Comparison of ENCODE assay signal across 7 mouse cellular contexts in genomic region chr4:45532375-45532774, GRCm38 (mm10). TPM values are rescaled to one million over a fixed set of nuclear protein-coding genes. Genes with fewer than 3 reads are reported as not detected.
A peak's percentile ranks its signal among the peaks of the same experiment; 100 is the strongest.
DNase-seq lines count a peak whose midpoint lies in the region; ATAC-seq and TF ChIP-seq lines count a peak whose summit lies in the region.

TSS of gene Shb (minus strand) at chr4:45532470.

- peaks cover 4% of the 10 kb centered on the region; the same call in 1 of the 2 replicates for H3K9me3 ChIP-seq in E14TG2a.4 (ENCODE audit: low read length)
- H3K9me3 ChIP-seq in forebrain, embryonic 13.5 days (replicated peaks) = no peaks in the 10 kb centered on the region

- H3K4me1 ChIP-seq in E14TG2a.4 (replicated peaks; ENCODE audit: low read depth, low read length) = peaks cover 39% of the 10 kb centered on the region
- H3K4me1 ChIP-seq in forebrain, embryonic 13.5 days = peaks cover 55% of the 10 kb centered on the region

- H3K27ac ChIP-seq in forebrain, embryonic 13.5 days = peak within 1 kb of the TSS; percentile 92
- H3K27ac ChIP-seq in macrophage = no peak within 1 kb of the TSS; the same call in 1 of the 2 replicates

- no peak within 1 kb of the TSS for H3K9ac ChIP-seq in forebrain, embryonic 13.5 days

- TF ChIP-seq CTCF in E14TG2a.4 (conservative IDR thresholded peaks at IDR 0.05; ENCODE audit: low read length) = no peak

- H3K79me2 ChIP-seq in macrophage (ENCODE audit: inconsistent target) = no peaks in the 10 kb centered on the region

- intact Hi-C loops in heart, postnatal 36 days (cut with DNase I) = loop anchor here (5.0 kb wide), 4 partner anchors 80 to 520 kb away; partner anchors contain the start of genes Dcaf10, Exosc3 and Zbtb5

- peak within 1 kb of the TSS; percentile 91 for H3K4me3 ChIP-seq in E14TG2a.4 (replicated peaks; ENCODE audit: low read length)
- H3K4me3 ChIP-seq in forebrain, embryonic 13.5 days = peak within 1 kb of the TSS; percentile 85
- H3K4me3 ChIP-seq in macrophage (ENCODE audit: inconsistent target) = peak within 1 kb of the TSS; percentile 23

- 0 out of 2 replicates have a peak, but pooled peaks cover 3% of the 10 kb centered on the region for H3K36me3 ChIP-seq in E14TG2a.4 (ENCODE audit: insufficient read depth, low read length)
- H3K36me3 ChIP-seq in forebrain, embryonic 13.5 days (ENCODE audit: poor library complexity, severe bottlenecking) = no peaks in the 10 kb centered on the region
- no peaks in the 10 kb centered on the region for H3K36me3 ChIP-seq in macrophage (ENCODE audit: inconsistent target)

- 17% methylated on average over 7 of the region's 7 CpGs for WGBS in forebrain, embryonic 13.5 days
- 13% methylated on average over 7 of the region's 7 CpGs for WGBS in macrophage (ENCODE audit: missing documents)

- H3K27me3 ChIP-seq in E14TG2a.4 (ENCODE audit: insufficient read depth, low read length) = peaks cover 28% of the 10 kb centered on the region
- H3K27me3 ChIP-seq in forebrain, embryonic 13.5 days = 0 out of 2 replicates have a peak, but pooled peaks cover 3% of the 10 kb centered on the region

- ATAC-seq in forebrain, embryonic 13.5 days = no peak

- peak within 1 kb of the TSS; percentile 83 for H3K4me2 ChIP-seq in forebrain, embryonic 13.5 days

- peak; percentile 23 for DNase-seq in T-cell, adult 2 months (ENCODE audit: low spot score)
- DNase-seq in heart, postnatal 36 days = peak; percentile 78 to 84
- DNase-seq in layer of hippocampus, postnatal 10 days (ENCODE audit: low spot score in 2 of 2) = peak in 1 of 2 experiments; percentile 45
- DNase-seq in testis, postnatal 10 days (ENCODE audit: low spot score) = peak; percentile 81

RNA-seq across cellular contexts. Expression of gene Shb, which starts in this region (rescaled TPM):
- 6.5 and 7.2 TPM in 2 replicates for polyA plus RNA-seq in forebrain, embryonic 13.5 days (2015; fragmentation: Nextera tagmentation; extraction: Ambion mirVana)
- 10 to 100 TPM; 24.2 to 40.9 TPM for total RNA-seq in heart, postnatal 36 days (2021)
- total RNA-seq in layer of hippocampus, postnatal 10 days (2021) = 10 to 100 TPM; 27.0 to 29.0 TPM
- 10 to 100 TPM in 1 of 26 experiments, 1 to 10 TPM in 24, under 1 TPM in 1; 0.98 to 12.4 (median 3.4) TPM for total RNA-seq in macrophage (2018; cell fraction: chromatin; rRNA removed)
- total RNA-seq in macrophage (2018; cell fraction: cytosol; rRNA removed) = 1 to 10 TPM; 1.7 to 5.0 (median 2.6) TPM
- total RNA-seq in macrophage (2018; cell fraction: nucleus; rRNA removed) = 10 to 100 TPM in 2 of 26 experiments, 1 to 10 TPM in 24; 2.3 to 16.4 (median 4.0) TPM
- 3.0 to 3.2 TPM (median 3.0 TPM) in 3 replicates for polyA plus RNA-seq in macrophage (2018)

Comparison
In these comparisons a context has a peak if more than half of its experiments do, and no peak if none do; other contexts are left out.
1. H3K4me3 ChIP-seq: peak in every context shown above with its lines; median percentile 91 in E14TG2a.4; 85 in forebrain, embryonic 13.5 days; 23 in macrophage.